7 mouse cellular contexts compared by ENCODE assay signal in the genomic region with DNA sequence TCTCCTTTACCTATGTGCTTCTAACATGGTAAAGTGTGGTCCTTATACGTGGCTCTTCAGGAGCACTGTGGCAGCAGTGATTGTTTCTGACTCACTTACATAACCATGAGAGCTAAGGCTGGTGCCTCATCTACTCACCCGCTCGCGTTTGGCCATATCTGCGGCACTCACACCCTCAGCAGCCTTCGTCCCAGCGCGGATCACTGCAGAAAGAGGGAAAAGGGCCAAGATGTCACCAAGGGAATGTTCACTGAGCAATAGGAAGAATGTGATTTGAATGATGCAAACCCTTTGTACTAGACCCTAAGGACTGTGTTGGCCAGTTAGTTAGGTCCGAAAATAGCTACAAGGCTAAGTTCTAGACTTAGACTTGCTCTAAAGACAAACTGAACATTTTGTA. TPM values are rescaled to one million over a fixed set of nuclear protein-coding genes. Genes with fewer than 3 reads are reported as not detected.
"Had no signal": no experiment of that assay in that cellular context is flagged by ENCODE, and none has a peak within 500 bp of the region (broad histone marks: within the 10 kb centered on the region; RNA-seq: fewer than 3 reads in every experiment).

No protein-coding gene starts in this region.

- DNase-seq: kidney, postnatal 36 days; left cerebral cortex, postnatal 4 days; lung, adult 18-20 months; right cerebral cortex, postnatal 14 days; thymus, postnatal 36 days had no signal

RNA-seq across cellular contexts. Expression of gene Prrt4, which starts 41.9 kb away (rescaled TPM):
- total RNA-seq: liver, adult 2 months; megakaryocyte-erythroid progenitor cell, adult 5-6 weeks had no signal
